Comparison of ENCODE assay signal across 9 mouse cellular contexts in genomic region chr8:121906542-121907512, GRCm38 (mm10). TPM values are rescaled to one million over a fixed set of nuclear protein-coding genes. Genes with fewer than 3 reads are reported as not detected.
DNase-seq lines count a peak whose midpoint lies in the region; ATAC-seq and TF ChIP-seq lines count a peak whose summit lies in the region.
"Had no signal": no experiment of that assay in that cellular context is flagged by ENCODE, and none has a peak within 500 bp of the region (broad histone marks: within the 10 kb centered on the region; RNA-seq: fewer than 3 reads in every experiment).

No protein-coding gene starts in this region.

- TF ChIP-seq POLR2A in MEL (IDR thresholded peaks at IDR 0.05; ENCODE audit: control insufficient read depth in 1 of 2, insufficient read depth in 1 of 2, low read depth in 1 of 2, low read length in 2 of 2, poor library complexity in 1 of 2): peak in 1 of 2 experiments; percentile 56; a peak in 1 of 4 replicates

- no peak for TF ChIP-seq RAD21 in MEL (IDR thresholded peaks at IDR 0.05; ENCODE audit: low read depth, low read length)

- no peaks in the 10 kb centered on the region for H3K27me3 ChIP-seq in MEL (ENCODE audit: control insufficient read depth in 1 of 2, insufficient read depth in 2 of 2, low read length in 2 of 2)
- H3K27me3 ChIP-seq in limb, embryonic 13.5 days: peaks cover 9% of the 10 kb centered on the region
- H3K27me3 ChIP-seq in midbrain, embryonic 12.5 days: peaks cover 22% of the 10 kb centered on the region
- H3K27me3 ChIP-seq in stomach, embryonic 14.5 days (ENCODE audit: control insufficient read depth, insufficient read depth, low read length): no peaks in the 10 kb centered on the region

- ATAC-seq in cerebellum, adult (ENCODE audit: insufficient number of reproducible peaks, low FRiP score, low TSS enrichment): peak; percentile 10; the same call in 1 of the 2 replicates
- ATAC-seq in limb, embryonic 13.5 days (ENCODE audit: low FRiP score, low read depth): peak; percentile 33
- peak; percentile 65 for ATAC-seq in midbrain, embryonic 12.5 days (ENCODE audit: low FRiP score, low read depth)
- ATAC-seq in stomach, embryonic 14.5 days (ENCODE audit: insufficient number of reproducible peaks, insufficient read depth, low FRiP score, low read depth): peak; percentile 25; the same call in 1 of the 2 replicates

- TF ChIP-seq EP300 in MEL (IDR thresholded peaks at IDR 0.05; ENCODE audit: low read depth in 1 of 2, low read length in 2 of 2): peak in 1 of 2 experiments; percentile 52; a peak in 2 of 4 replicates

- under 1% methylated on average over 72 of the region's 72 CpGs for WGBS in limb, embryonic 13.5 days
- WGBS in midbrain, embryonic 12.5 days: under 1% methylated on average over 71 of the region's 72 CpGs
- under 1% methylated on average over 72 of the region's 72 CpGs for WGBS in stomach, embryonic 14.5 days

- peaks cover 56% of the 10 kb centered on the region for H3K79me2 ChIP-seq in MEL (ENCODE audit: control insufficient read depth, insufficient read depth, low read length, poor library complexity)

- H3K9ac ChIP-seq in MEL (ENCODE audit: control insufficient read depth, low read depth, low read length, poor library complexity, severe bottlenecking): peak overlapping the region; percentile 93
- peak overlapping the region; percentile 73 for H3K9ac ChIP-seq in limb, embryonic 13.5 days
- peak overlapping the region; percentile 77 for H3K9ac ChIP-seq in midbrain, embryonic 12.5 days (replicated peaks)
- H3K9ac ChIP-seq in stomach, embryonic 14.5 days (replicated peaks; ENCODE audit: low read depth, low read length): peak overlapping the region; percentile 43

- peaks cover 6 to 27% of the 10 kb centered on the region in 2 experiments for H3K36me3 ChIP-seq in MEL (ENCODE audit: control insufficient read depth in 1 of 2, insufficient read depth in 2 of 2, low read length in 2 of 2)
- no peaks in the 10 kb centered on the region for H3K36me3 ChIP-seq in limb, embryonic 13.5 days
- no peaks in the 10 kb centered on the region for H3K36me3 ChIP-seq in midbrain, embryonic 12.5 days
- no peaks in the 10 kb centered on the region for H3K36me3 ChIP-seq in stomach, embryonic 14.5 days (ENCODE audit: control insufficient read depth, insufficient read depth, low read length)

- H3K4me1 ChIP-seq in MEL (ENCODE audit: control insufficient read depth in 1 of 2, insufficient read depth in 2 of 2, low read length in 2 of 2): peaks cover 8 to 38% of the 10 kb centered on the region in 2 experiments
- peaks cover 30% of the 10 kb centered on the region for H3K4me1 ChIP-seq in limb, embryonic 13.5 days
- peaks cover 32% of the 10 kb centered on the region for H3K4me1 ChIP-seq in midbrain, embryonic 12.5 days
- peaks cover 15% of the 10 kb centered on the region; the same call in 1 of the 2 replicates for H3K4me1 ChIP-seq in stomach, embryonic 14.5 days (ENCODE audit: control insufficient read depth, insufficient read depth, low read length)

- peak overlapping the region; percentile 93 to 96 for H3K4me3 ChIP-seq in MEL (ENCODE audit: control insufficient read depth in 1 of 2, insufficient read depth in 1 of 2, low read depth in 2 of 2, low read length in 2 of 2)
- peak overlapping the region; percentile 74 for H3K4me3 ChIP-seq in limb, embryonic 13.5 days
- peak overlapping the region; percentile 57 for H3K4me3 ChIP-seq in midbrain, embryonic 12.5 days
- peak overlapping the region; percentile 79 for H3K4me3 ChIP-seq in stomach, embryonic 14.5 days (ENCODE audit: low read depth, low read length)

- intact Hi-C loops in heart, postnatal 10 days (cut with DNase I): no loop called here

- H3K4me2 ChIP-seq in limb, embryonic 13.5 days (replicated peaks): peak overlapping the region; percentile 98
- H3K4me2 ChIP-seq in midbrain, embryonic 12.5 days (replicated peaks): peak overlapping the region; percentile 98
- H3K4me2 ChIP-seq in stomach, embryonic 14.5 days (replicated peaks; ENCODE audit: low read depth, low read length): peak overlapping the region; percentile 97

- TF ChIP-seq CTCF in MEL (IDR thresholded peaks at IDR 0.05 in 2 of 3, conservative IDR thresholded peaks at IDR 0.05 in 1 of 3; ENCODE audit: control insufficient read depth in 1 of 3, insufficient read depth in 1 of 3, low read depth in 2 of 3, low read length in 3 of 3, poor library complexity in 1 of 3, severe bottlenecking in 1 of 3): no peak

- peak overlapping the region; percentile 75 for H3K27ac ChIP-seq in MEL (ENCODE audit: control insufficient read depth, low read depth, low read length)
- H3K27ac ChIP-seq in limb, embryonic 13.5 days: no peak overlapping the region
- H3K27ac ChIP-seq in midbrain, embryonic 12.5 days (replicated peaks): no peak overlapping the region; the same call in 1 of the 2 replicates
- H3K27ac ChIP-seq in stomach, embryonic 14.5 days (ENCODE audit: low read length): no peak overlapping the region

- no peak for DNase-seq in cerebellum, adult 11-12 months
- DNase-seq in MEL (ENCODE audit: low read depth, low spot score): peak; percentile 87
- DNase-seq in embryo, embryonic 10.5 days (ENCODE audit: low spot score): peak; percentile 74
- DNase-seq in heart, postnatal 10 days: peak; percentile 27 to 48

- H3K9me3 ChIP-seq in MEL (replicated peaks; ENCODE audit: insufficient read depth, low read length): no peaks in the 10 kb centered on the region
- no peaks in the 10 kb centered on the region for H3K9me3 ChIP-seq in limb, embryonic 13.5 days
- H3K9me3 ChIP-seq in midbrain, embryonic 12.5 days: no peaks in the 10 kb centered on the region
- H3K9me3 ChIP-seq in stomach, embryonic 14.5 days (ENCODE audit: control insufficient read depth, low read depth, low read length): no peaks in the 10 kb centered on the region

TF ChIP-seq in MEL, 35 proteins besides CTCF, POLR2A, EP300 and RAD21 (continues in another document):
- TF ChIP-seq TAL1 (IDR thresholded peaks at IDR 0.05; ENCODE audit: low read length) (no peak), ETS1 (IDR thresholded peaks at IDR 0.05; ENCODE audit: low read depth, low read length) (peak; percentile 78), POLR2AphosphoS2 (IDR thresholded peaks at IDR 0.05; ENCODE audit: low read length) (peak; percentile 3; the same call in 1 of the 2 replicates), ELF1 (IDR thresholded peaks at IDR 0.05; ENCODE audit: low read depth, low read length) (peak; percentile 61), HCFC1 (IDR thresholded peaks at IDR 0.05; ENCODE audit: low read depth, low read length) (peak; percentile 64), NELFE (IDR thresholded peaks at IDR 0.05; ENCODE audit: low read depth, low read length) (no peak), MAZ (IDR thresholded peaks at IDR 0.05; ENCODE audit: low read depth, low read length) (no peak), TCF12 (IDR thresholded peaks at IDR 0.05; ENCODE audit: low read depth, low read length) (peak; percentile 43; the same call in 1 of the 2 replicates), MAFK (IDR thresholded peaks at IDR 0.05; ENCODE audit: borderline replicate concordance, low read depth, low read length) (peak; percentile 31; the same call in 1 of the 2 replicates), MYB (IDR thresholded peaks at IDR 0.05; ENCODE audit: low read depth, low read length) (no peak), MEF2A (IDR thresholded peaks at IDR 0.05; ENCODE audit: extremely low read depth, insufficient replicate concordance, low read depth, low read length, poor library complexity, severe bottlenecking) (no peak), JUND (IDR thresholded peaks at IDR 0.05; ENCODE audit: low read depth, low read length) (no peak; the same call in 1 of the 2 replicates), GATA1 (IDR thresholded peaks at IDR 0.05; ENCODE audit: low read depth, low read length) (peak; percentile 24; the same call in 1 of the 2 replicates), E2F4 (IDR thresholded peaks at IDR 0.05; ENCODE audit: borderline replicate concordance, low read depth, low read length) (no peak), ZNF384 (IDR thresholded peaks at IDR 0.05; ENCODE audit: low read depth, low read length) (peak; percentile 96), RCOR1 (IDR thresholded peaks at IDR 0.05; ENCODE audit: low read depth, low read length) (peak; percentile 70), GABPA (IDR thresholded peaks at IDR 0.05; ENCODE audit: low read depth, low read length) (no peak), ZKSCAN1 (IDR thresholded peaks at IDR 0.05; ENCODE audit: low read depth, low read length) (no peak; the same call in 1 of the 2 replicates), UBTF (IDR thresholded peaks at IDR 0.05; ENCODE audit: borderline replicate concordance, insufficient read depth, low read depth, low read length) (no peak), ZC3H11A (IDR thresholded peaks at IDR 0.05; ENCODE audit: low read depth, low read length) (no peak), ZMIZ1 (IDR thresholded peaks at IDR 0.05; ENCODE audit: low read depth, low read length) (no peak)

RNA-seq across cellular contexts. Expression of gene Slc7a5, which starts 0.7 kb away (rescaled TPM):
- total RNA-seq in MEL (2012; rRNA removed): 108 and 164 TPM in 2 replicates
- polyA plus RNA-seq in MEL (2012; ENCODE audit: insufficient read depth in 1 of 2, insufficient read length in 2 of 2, low read depth in 1 of 2, low replicate concordance in 2 of 2, missing spikeins in 1 of 2): 100 to 1,000 TPM in 1 of 2 experiments, 10 to 100 TPM in 1; 55.0 to 263 TPM
- total RNA-seq in heart, postnatal 10 days (2021): 10 to 100 TPM in 1 of 2 experiments, 1 to 10 TPM in 1; 8.6 to 11.3 TPM
- 14.2 TPM in 2 replicates for polyA plus RNA-seq in limb, embryonic 13.5 days (2015; fragmentation: Nextera tagmentation; extraction: Ambion mirVana)
- 37.6 and 37.9 TPM in 2 replicates for polyA plus RNA-seq in midbrain, embryonic 12.5 days (2016; fragmentation: Nextera tagmentation; extraction: Ambion mirVana)
- 17.1 and 19.7 TPM in 2 replicates for polyA plus RNA-seq in stomach, embryonic 14.5 days (2014; fragmentation: Nextera tagmentation; extraction: Ambion mirVana)

RNA-seq across cellular contexts. Expression of gene Car5a, which starts 37.9 kb away (rescaled TPM):
- total RNA-seq in MEL (2012; rRNA removed): not detected in 2 replicates
- polyA plus RNA-seq in MEL (2012; ENCODE audit: insufficient read depth in 1 of 2, insufficient read length in 2 of 2, low read depth in 1 of 2, low replicate concordance in 2 of 2, missing spikeins in 1 of 2): under 1 TPM in 1 of 2 experiments, not detected in 1; 0.08 TPM
- not detected for total RNA-seq in heart, postnatal 10 days (2021)
- polyA plus RNA-seq in limb, embryonic 13.5 days (2015; fragmentation: Nextera tagmentation; extraction: Ambion mirVana): not detected in 2 replicates
- 0.23 TPM in 1 of 2 replicates, not detected in the other for polyA plus RNA-seq in midbrain, embryonic 12.5 days (2016; fragmentation: Nextera tagmentation; extraction: Ambion mirVana)
- polyA plus RNA-seq in stomach, embryonic 14.5 days (2014; fragmentation: Nextera tagmentation; extraction: Ambion mirVana): not detected in 2 replicates
- total RNA-seq: left cerebral cortex, postnatal 10 days had no signal

RNA-seq across cellular contexts. Expression of gene Banp, which starts 42.7 kb away (rescaled TPM):
- 19.2 and 20.8 TPM in 2 replicates for total RNA-seq in MEL (2012; rRNA removed)
- polyA plus RNA-seq in MEL (2012; ENCODE audit: insufficient read depth in 1 of 2, insufficient read length in 2 of 2, low read depth in 1 of 2, low replicate concordance in 2 of 2, missing spikeins in 1 of 2): 10 to 100 TPM in 1 of 2 experiments, not detected in 1; 28.4 TPM
- total RNA-seq in heart, postnatal 10 days (2021): 10 to 100 TPM in 1 of 2 experiments, 1 to 10 TPM in 1; 9.8 to 11.9 TPM
- 42.0 and 53.6 TPM in 2 replicates for polyA plus RNA-seq in limb, embryonic 13.5 days (2015; fragmentation: Nextera tagmentation; extraction: Ambion mirVana)
- 58.8 and 66.6 TPM in 2 replicates for polyA plus RNA-seq in midbrain, embryonic 12.5 days (2016; fragmentation: Nextera tagmentation; extraction: Ambion mirVana)
- polyA plus RNA-seq in stomach, embryonic 14.5 days (2014; fragmentation: Nextera tagmentation; extraction: Ambion mirVana): 33.8 and 42.4 TPM in 2 replicates

Comparison
In these comparisons a context has a peak if more than half of its experiments do, and no peak if none do; other contexts are left out.
1. ATAC-seq: peak in every context shown above with its lines; median percentile 65 in midbrain, embryonic 12.5 days; 33 in limb, embryonic 13.5 days; 25 in stomach, embryonic 14.5 days; 10 in cerebellum, adult.
2. H3K9ac ChIP-seq: peak in every context shown above with its lines; median percentile 93 in MEL; 77 in midbrain, embryonic 12.5 days; 73 in limb, embryonic 13.5 days; 43 in stomach, embryonic 14.5 days.